Mouse (Mus musculus): ENCODE data around the gene Baz2b. TPM values are rescaled to one million over a fixed set of nuclear protein-coding genes. Genes with fewer than 3 reads are reported as not detected.

The Baz2b gene
- polyA plus RNA-seq, 1 experiment from 2014 or later: 57.2 TPM

DNA sequence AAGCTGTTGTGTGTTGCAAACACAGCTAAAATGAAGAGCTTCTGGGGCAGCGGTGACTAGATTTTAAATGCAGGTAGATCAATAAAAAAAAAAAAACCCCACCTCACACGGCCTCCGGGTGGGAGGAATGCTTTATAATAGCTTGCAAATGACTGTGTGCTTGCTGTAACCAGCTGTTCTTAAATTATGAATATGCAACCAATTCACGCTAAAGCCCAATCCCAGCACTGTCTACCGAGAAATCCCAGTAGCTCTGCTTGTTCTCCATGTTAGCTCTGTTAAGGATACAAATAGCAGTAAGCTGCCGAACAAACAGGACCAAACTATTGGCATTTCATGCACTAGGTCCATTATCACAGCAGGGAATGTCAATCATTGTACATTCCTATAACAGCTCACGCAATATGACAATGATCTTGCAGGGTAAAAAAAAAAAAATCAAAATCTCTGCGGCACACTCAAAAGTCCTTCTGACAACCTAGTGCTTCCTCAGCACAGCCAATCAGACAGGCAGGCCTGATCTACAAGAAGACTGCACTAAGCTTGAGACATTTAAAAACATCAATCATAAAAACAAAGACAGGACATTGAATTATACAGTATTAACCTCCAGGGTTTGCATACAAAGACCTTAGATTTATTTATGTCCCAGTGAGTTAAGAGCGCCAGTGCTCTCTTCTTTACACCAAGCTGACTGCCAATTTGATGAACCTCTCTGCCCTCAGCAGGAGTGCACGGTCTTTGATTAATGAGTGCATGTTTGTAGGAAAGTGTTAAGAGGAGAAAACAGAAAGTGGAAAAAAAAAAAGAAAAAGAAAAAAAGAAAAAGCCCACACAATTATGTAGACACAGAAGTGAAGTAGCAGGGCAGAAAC is 90.7 kb downstream of the Baz2b start:
- H3K27me3 ChIP-seq (ENCODE audit: insufficient read depth, low read length): no peaks in the 10 kb centered on the region
- 55% methylated on average over 10 of the region's 10 CpGs for WGBS
- no peaks in the 10 kb centered on the region for H3K9me3 ChIP-seq (ENCODE audit: low read depth, low read length)
- H3K36me3 ChIP-seq (ENCODE audit: insufficient read depth): no peaks in the 10 kb centered on the region
- no peak overlapping the region for H3K9ac ChIP-seq
- no peak for TF ChIP-seq CTCF (IDR thresholded peaks at IDR 0.05; ENCODE audit: low read depth)
- no peak overlapping the region for H3K27ac ChIP-seq (ENCODE audit: low read depth)
- H3K4me3 ChIP-seq (ENCODE audit: low read depth, low read length): no peak overlapping the region
- 0 out of 2 replicates have a peak, but pooled peaks cover 3% of the 10 kb centered on the region for H3K4me1 ChIP-seq (ENCODE audit: insufficient read depth)
- H3K4me2 ChIP-seq: no peak overlapping the region
- DNase-seq: no peak
- no peak for ATAC-seq (ENCODE audit: insufficient read depth)

DNA sequence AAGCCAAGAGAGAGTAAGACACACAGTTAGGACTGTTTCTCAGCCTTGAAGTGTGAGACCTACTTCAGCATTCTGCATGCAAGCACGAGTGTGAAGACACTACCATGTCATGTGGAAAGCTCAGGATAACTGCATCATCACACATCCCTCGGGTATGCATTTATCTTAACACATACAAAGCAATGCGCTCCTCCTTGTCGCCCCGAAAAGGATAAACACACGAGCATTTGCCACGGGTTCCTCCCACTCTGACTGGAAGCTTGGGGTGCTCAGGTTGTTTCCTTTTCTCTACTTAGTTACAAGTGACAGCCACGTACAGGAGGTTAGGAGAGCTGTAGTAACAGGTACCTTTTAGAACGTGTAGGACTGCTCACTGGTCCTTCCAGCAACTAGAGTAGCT is 91.8 kb downstream of the Baz2b start:
- 51% methylated on average over 9 of the region's 9 CpGs for WGBS
- no peak overlapping the region for H3K4me2 ChIP-seq
- no peaks in the 10 kb centered on the region for H3K9me3 ChIP-seq (ENCODE audit: low read depth, low read length)
- TF ChIP-seq CTCF (IDR thresholded peaks at IDR 0.05; ENCODE audit: low read depth): no peak
- ATAC-seq (ENCODE audit: insufficient read depth) (no peak), DNase-seq (no peak)
- H3K4me1 ChIP-seq (ENCODE audit: insufficient read depth): no peaks in the 10 kb centered on the region
- no peaks in the 10 kb centered on the region for H3K36me3 ChIP-seq (ENCODE audit: insufficient read depth)
- H3K9ac ChIP-seq: no peak overlapping the region
- H3K27ac ChIP-seq (ENCODE audit: low read depth): no peak overlapping the region
- no peak overlapping the region for H3K4me3 ChIP-seq (ENCODE audit: low read depth, low read length)
- no peaks in the 10 kb centered on the region for H3K27me3 ChIP-seq (ENCODE audit: insufficient read depth, low read length)

- Histone ChIP-seq H3K4me2 (no peak overlapping the region), H3K9ac (no peak overlapping the region), H3K4me1 (ENCODE audit: insufficient read depth) (no peaks in the 10 kb centered on the region), H3K36me3 (ENCODE audit: insufficient read depth) (peaks cover 5% of the 10 kb centered on the region), H3K4me3 (ENCODE audit: low read depth, low read length) (no peak overlapping the region), H3K27me3 (ENCODE audit: insufficient read depth, low read length) (no peaks in the 10 kb centered on the region), H3K27ac (ENCODE audit: low read depth) (no peak overlapping the region), H3K9me3 (ENCODE audit: low read depth, low read length) (no peaks in the 10 kb centered on the region)
- no peak for DNase-seq
- TF ChIP-seq CTCF (IDR thresholded peaks at IDR 0.05; ENCODE audit: low read depth): no peak
- no peak for ATAC-seq (ENCODE audit: insufficient read depth)
- 66% methylated on average over 12 of the region's 12 CpGs for WGBS
Observed at GRCm38 (mm10) chr2:60115891-60116554, 93.6 kb downstream of the Baz2b start.

GRCm38 (mm10) chr2:60114901-60115300 is 94.7 kb downstream of the Baz2b start:
- TF ChIP-seq CTCF (IDR thresholded peaks at IDR 0.05; ENCODE audit: low read depth): no peak
- Histone ChIP-seq H3K36me3 (ENCODE audit: insufficient read depth) (peaks cover 9% of the 10 kb centered on the region), H3K27me3 (ENCODE audit: insufficient read depth, low read length) (no peaks in the 10 kb centered on the region), H3K4me2 (no peak overlapping the region), H3K27ac (ENCODE audit: low read depth) (no peak overlapping the region), H3K9me3 (ENCODE audit: low read depth, low read length) (no peaks in the 10 kb centered on the region; the same call in 1 of the 2 replicates), H3K4me1 (ENCODE audit: insufficient read depth) (no peaks in the 10 kb centered on the region), H3K4me3 (ENCODE audit: low read depth, low read length) (no peak overlapping the region), H3K9ac (no peak overlapping the region)
- DNase-seq (no peak), ATAC-seq (ENCODE audit: insufficient read depth) (no peak)
- WGBS: 64% methylated on average over 4 of the region's 4 CpGs

DNA sequence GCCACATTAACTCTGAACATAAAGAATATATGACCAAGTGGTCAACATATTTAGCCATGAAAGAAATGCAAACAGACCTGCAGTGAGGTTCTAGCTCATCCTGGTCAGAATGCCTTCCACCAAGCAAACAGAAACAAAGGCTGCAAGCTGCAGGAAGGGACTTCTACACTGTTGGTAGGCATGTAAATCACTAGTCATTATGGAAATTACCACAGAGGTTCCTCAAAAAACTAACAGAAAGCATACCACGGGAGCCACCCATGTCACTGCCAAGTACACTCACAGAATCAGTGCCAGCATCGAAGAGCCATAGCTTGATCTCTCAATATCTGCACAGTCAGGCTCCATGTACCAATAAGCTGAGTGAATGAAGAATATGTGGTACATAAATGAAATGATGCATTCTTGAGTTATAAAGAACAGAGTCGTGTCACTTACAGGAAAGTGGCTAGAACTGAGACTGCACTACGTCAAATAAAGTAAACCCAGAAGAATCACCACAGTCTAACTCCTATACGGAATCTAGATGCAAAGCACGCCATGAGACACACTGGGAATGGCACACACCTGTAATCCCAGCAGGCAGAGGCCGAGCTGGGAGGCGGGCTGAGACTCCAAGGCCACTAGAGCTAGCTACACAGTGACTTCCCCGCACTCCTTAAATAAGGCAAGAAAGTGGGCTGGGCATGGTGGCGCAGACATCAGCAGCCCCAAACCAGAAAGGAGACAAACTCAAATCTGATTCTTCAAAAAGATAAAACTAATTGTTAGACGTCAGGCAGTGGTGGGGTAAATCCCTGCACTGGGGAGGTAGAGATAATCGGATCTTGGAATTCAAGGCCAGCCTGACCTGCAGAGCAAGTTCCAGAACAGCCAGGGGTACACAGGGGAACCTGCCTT is 95.7 kb downstream of the Baz2b start:
- Histone ChIP-seq H3K9ac (no peak overlapping the region), H3K36me3 (ENCODE audit: insufficient read depth) (peaks cover 9% of the 10 kb centered on the region), H3K4me1 (ENCODE audit: insufficient read depth) (no peaks in the 10 kb centered on the region), H3K27me3 (ENCODE audit: insufficient read depth, low read length) (no peaks in the 10 kb centered on the region), H3K4me2 (no peak overlapping the region), H3K4me3 (ENCODE audit: low read depth, low read length) (no peak overlapping the region), H3K27ac (ENCODE audit: low read depth) (no peak overlapping the region), H3K9me3 (ENCODE audit: low read depth, low read length) (no peaks in the 10 kb centered on the region; the same call in 1 of the 2 replicates)
- no peak for TF ChIP-seq CTCF (IDR thresholded peaks at IDR 0.05; ENCODE audit: low read depth)
- ATAC-seq (ENCODE audit: insufficient read depth) (no peak), DNase-seq (no peak)
- WGBS: 77% methylated on average over 12 of the region's 12 CpGs

GRCm38 (mm10) chr2:60112116-60112515 is 97.5 kb downstream of the Baz2b start:
- Histone ChIP-seq H3K4me3 (ENCODE audit: low read depth, low read length) (no peak overlapping the region), H3K4me2 (no peak overlapping the region), H3K36me3 (ENCODE audit: insufficient read depth) (peaks cover 9% of the 10 kb centered on the region), H3K4me1 (ENCODE audit: insufficient read depth) (no peaks in the 10 kb centered on the region), H3K27me3 (ENCODE audit: insufficient read depth, low read length) (no peaks in the 10 kb centered on the region), H3K9ac (no peak overlapping the region), H3K27ac (ENCODE audit: low read depth) (no peak overlapping the region), H3K9me3 (ENCODE audit: low read depth, low read length) (no peaks in the 10 kb centered on the region; the same call in 1 of the 2 replicates)
- TF ChIP-seq CTCF (IDR thresholded peaks at IDR 0.05; ENCODE audit: low read depth): no peak
- WGBS: 93% methylated on average over 2 of the region's 2 CpGs
- ATAC-seq (ENCODE audit: insufficient read depth): no peak
- no peak for DNase-seq
